In the genomic region with DNA sequence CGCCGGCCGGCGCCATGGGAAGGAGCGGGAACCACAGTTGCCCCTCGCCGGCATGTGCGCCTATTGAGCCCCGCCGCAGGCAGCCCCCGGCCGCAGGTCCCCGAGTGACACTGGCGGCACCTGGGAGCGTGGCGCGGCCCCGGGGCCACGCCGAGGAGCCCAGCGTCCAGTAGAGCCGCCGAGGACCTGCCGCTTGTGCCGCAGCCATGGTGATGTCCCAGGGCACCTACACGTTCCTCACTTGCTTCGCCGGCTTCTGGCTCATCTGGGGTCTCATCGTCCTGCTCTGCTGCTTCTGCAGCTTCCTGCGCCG, we compare ENCODE assay signal across 9 mouse cellular contexts. TPM values are rescaled to one million over a fixed set of nuclear protein-coding genes. Genes with fewer than 3 reads are reported as not detected.
DNase-seq lines count a peak whose midpoint lies in the region; ATAC-seq and TF ChIP-seq lines count a peak whose summit lies in the region.
"Had no signal": no experiment of that assay in that cellular context is flagged by ENCODE, and none has a peak within 500 bp of the region (broad histone marks: within the 10 kb centered on the region; RNA-seq: fewer than 3 reads in every experiment).

No protein-coding gene starts in this region.

- no peak for TF ChIP-seq EP300 in MEL (IDR thresholded peaks at IDR 0.05; ENCODE audit: low read depth in 1 of 2, low read length in 2 of 2)

- ATAC-seq in kidney, embryonic 14.5 days (ENCODE audit: low FRiP score, low TSS enrichment), result peak; percentile 29
- peak; percentile 53 for ATAC-seq in hindbrain, embryonic 11.5 days (ENCODE audit: low FRiP score)
- peak; percentile 38 for ATAC-seq in midbrain, embryonic 12.5 days (ENCODE audit: low FRiP score, low read depth)

- no peak for TF ChIP-seq CTCF in MEL (IDR thresholded peaks at IDR 0.05 in 2 of 3, conservative IDR thresholded peaks at IDR 0.05 in 1 of 3; ENCODE audit: control insufficient read depth in 1 of 3, insufficient read depth in 1 of 3, low read depth in 2 of 3, low read length in 3 of 3, poor library complexity in 1 of 3, severe bottlenecking in 1 of 3)

- DNase-seq in kidney, adult 9 months, result no peak
- DNase-seq in MEL (ENCODE audit: low read depth, low spot score), result no peak
- DNase-seq in hindbrain, embryonic 11.5 days (ENCODE audit: low spot score), result no peak
- no peak for DNase-seq in urinary bladder, postnatal 10 days (ENCODE audit: low spot score)
- no peak for DNase-seq in layer of hippocampus, postnatal 36 days
- no peak for DNase-seq in cerebellum, adult 8-10 months

- H3K4me2 ChIP-seq in kidney, embryonic 14.5 days (replicated peaks; ENCODE audit: low read depth, low read length), result peak overlapping the region; percentile 100
- H3K4me2 ChIP-seq in hindbrain, embryonic 11.5 days (replicated peaks; ENCODE audit: low read depth, low read length), result peak overlapping the region; percentile 99
- peak overlapping the region; percentile 90 for H3K4me2 ChIP-seq in midbrain, embryonic 12.5 days (replicated peaks)

- TF ChIP-seq RAD21 in MEL (IDR thresholded peaks at IDR 0.05; ENCODE audit: low read depth, low read length), result no peak

- no peaks in the 10 kb centered on the region for H3K9me3 ChIP-seq in kidney, embryonic 14.5 days (ENCODE audit: control insufficient read depth, low read length)
- H3K9me3 ChIP-seq in MEL (replicated peaks; ENCODE audit: insufficient read depth, low read length), result no peaks in the 10 kb centered on the region
- H3K9me3 ChIP-seq in hindbrain, embryonic 11.5 days (ENCODE audit: control insufficient read depth, low read length), result no peaks in the 10 kb centered on the region
- no peaks in the 10 kb centered on the region for H3K9me3 ChIP-seq in midbrain, embryonic 12.5 days

- H3K4me1 ChIP-seq in kidney, embryonic 14.5 days (ENCODE audit: control insufficient read depth, insufficient read depth, low read length), result peaks cover 6% of the 10 kb centered on the region; the same call in 1 of the 2 replicates
- H3K4me1 ChIP-seq in MEL (ENCODE audit: control insufficient read depth in 1 of 2, insufficient read depth in 2 of 2, low read length in 2 of 2), result peaks cover 0 to 4% of the 10 kb centered on the region in 2 experiments; a peak in 2 of 4 replicates
- peaks cover 42% of the 10 kb centered on the region for H3K4me1 ChIP-seq in hindbrain, embryonic 11.5 days (replicated peaks; ENCODE audit: control insufficient read depth, insufficient read depth, low read length)
- H3K4me1 ChIP-seq in midbrain, embryonic 12.5 days, result peaks cover 89% of the 10 kb centered on the region

- under 1% methylated on average over 30 of the region's 31 CpGs for WGBS in kidney, embryonic 14.5 days
- 0% methylated on average over 28 of the region's 31 CpGs for WGBS in hindbrain, embryonic 11.5 days
- 0% methylated on average over 31 of the region's 31 CpGs for WGBS in midbrain, embryonic 12.5 days

- H3K79me2 ChIP-seq in MEL (ENCODE audit: control insufficient read depth, insufficient read depth, low read length, poor library complexity), result no peaks in the 10 kb centered on the region; the same call in 1 of the 2 replicates

- H3K4me3 ChIP-seq in kidney, embryonic 14.5 days (ENCODE audit: low read length), result peak overlapping the region; percentile 58
- H3K4me3 ChIP-seq in MEL (ENCODE audit: control insufficient read depth in 1 of 2, insufficient read depth in 1 of 2, low read depth in 2 of 2, low read length in 2 of 2), result peak overlapping the region; percentile 58 to 73
- H3K4me3 ChIP-seq in hindbrain, embryonic 11.5 days (ENCODE audit: low read depth, low read length), result peak overlapping the region; percentile 49
- peak overlapping the region; percentile 57 for H3K4me3 ChIP-seq in midbrain, embryonic 12.5 days

- H3K27me3 ChIP-seq in kidney, embryonic 14.5 days (ENCODE audit: control insufficient read depth, insufficient read depth, low read length), result no peaks in the 10 kb centered on the region
- H3K27me3 ChIP-seq in MEL (ENCODE audit: control insufficient read depth in 1 of 2, insufficient read depth in 2 of 2, low read length in 2 of 2), result no peaks in the 10 kb centered on the region
- peaks cover 4% of the 10 kb centered on the region; the same call in 1 of the 2 replicates for H3K27me3 ChIP-seq in hindbrain, embryonic 11.5 days (ENCODE audit: control insufficient read depth, insufficient read depth, low read length)
- 0 out of 2 replicates have a peak, but pooled peaks cover 2% of the 10 kb centered on the region for H3K27me3 ChIP-seq in midbrain, embryonic 12.5 days

- peaks cover 30% of the 10 kb centered on the region for H3K36me3 ChIP-seq in kidney, embryonic 14.5 days (ENCODE audit: control insufficient read depth, insufficient read depth, low read length)
- no peaks in the 10 kb centered on the region for H3K36me3 ChIP-seq in MEL (ENCODE audit: control insufficient read depth in 1 of 2, insufficient read depth in 2 of 2, low read length in 2 of 2)
- H3K36me3 ChIP-seq in hindbrain, embryonic 11.5 days (ENCODE audit: control insufficient read depth, insufficient read depth, low read length), result peaks cover 10% of the 10 kb centered on the region
- peaks cover 34% of the 10 kb centered on the region for H3K36me3 ChIP-seq in midbrain, embryonic 12.5 days

- peak overlapping the region; percentile 72 for H3K9ac ChIP-seq in kidney, embryonic 14.5 days (ENCODE audit: low read depth, low read length)
- peak overlapping the region; percentile 83 for H3K9ac ChIP-seq in MEL (ENCODE audit: control insufficient read depth, low read depth, low read length, poor library complexity, severe bottlenecking)
- H3K9ac ChIP-seq in hindbrain, embryonic 11.5 days (ENCODE audit: low read depth, low read length), result peak overlapping the region; percentile 83
- H3K9ac ChIP-seq in midbrain, embryonic 12.5 days (replicated peaks), result peak overlapping the region; percentile 86

- H3K27ac ChIP-seq in kidney, embryonic 14.5 days (ENCODE audit: low read depth, low read length), result peak overlapping the region; percentile 51; the same call in 1 of the 2 replicates
- no peak overlapping the region for H3K27ac ChIP-seq in MEL (ENCODE audit: control insufficient read depth, low read depth, low read length)
- peak overlapping the region; percentile 89 for H3K27ac ChIP-seq in hindbrain, embryonic 11.5 days (ENCODE audit: low read depth, low read length)
- peak overlapping the region; percentile 91 for H3K27ac ChIP-seq in midbrain, embryonic 12.5 days (replicated peaks)

- TF ChIP-seq POLR2A in MEL (IDR thresholded peaks at IDR 0.05; ENCODE audit: control insufficient read depth in 1 of 2, insufficient read depth in 1 of 2, low read depth in 1 of 2, low read length in 2 of 2, poor library complexity in 1 of 2), result no peak

TF ChIP-seq in MEL, 35 proteins besides CTCF, POLR2A, EP300 and RAD21 (continues in another document):
- TF ChIP-seq SMC3 (IDR thresholded peaks at IDR 0.05; ENCODE audit: low read depth, low read length), result no peak
- no peak for TF ChIP-seq CHD2 (IDR thresholded peaks at IDR 0.05; ENCODE audit: low read length)
- no peak for TF ChIP-seq RCOR1 (IDR thresholded peaks at IDR 0.05; ENCODE audit: low read depth, low read length)
- TF ChIP-seq ZC3H11A (IDR thresholded peaks at IDR 0.05; ENCODE audit: low read depth, low read length), result no peak
- no peak for TF ChIP-seq MAZ (IDR thresholded peaks at IDR 0.05; ENCODE audit: low read depth, low read length)

RNA-seq across cellular contexts. Expression of a gene that starts 7.7 kb away (rescaled TPM):
- polyA plus RNA-seq in kidney, embryonic 14.5 days (2014; fragmentation: Nextera tagmentation; extraction: Ambion mirVana), result 0.77 and 3.4 TPM in 2 replicates
- 2.4 and 2.7 TPM in 2 replicates for total RNA-seq in MEL (2012; rRNA removed)
- polyA plus RNA-seq in MEL (2012; ENCODE audit: insufficient read depth in 1 of 2, insufficient read length in 2 of 2, low read depth in 1 of 2, low replicate concordance in 2 of 2, missing spikeins in 1 of 2), result 1 to 10 TPM in 1 of 2 experiments, not detected in 1; 8.7 TPM
- polyA plus RNA-seq in hindbrain, embryonic 11.5 days (2014; fragmentation: Nextera tagmentation; extraction: Ambion mirVana), result 2.4 and 2.5 TPM in 2 replicates
- 2.0 and 2.3 TPM in 2 replicates for polyA plus RNA-seq in midbrain, embryonic 12.5 days (2016; fragmentation: Nextera tagmentation; extraction: Ambion mirVana)
- total RNA-seq in layer of hippocampus, postnatal 36 days (2021), result 10 to 100 TPM; 86.1 to 86.6 TPM

RNA-seq across cellular contexts. Expression of a gene that starts 16.1 kb away (rescaled TPM):
- 118 and 164 TPM in 2 replicates for polyA plus RNA-seq in kidney, embryonic 14.5 days (2014; fragmentation: Nextera tagmentation; extraction: Ambion mirVana)
- total RNA-seq in MEL (2012; rRNA removed), result 0.04 and 0.10 TPM in 2 replicates
- under 1 TPM in 1 of 2 experiments, not detected in 1; 0.53 TPM for polyA plus RNA-seq in MEL (2012; ENCODE audit: insufficient read depth in 1 of 2, insufficient read length in 2 of 2, low read depth in 1 of 2, low replicate concordance in 2 of 2, missing spikeins in 1 of 2)
- polyA plus RNA-seq in hindbrain, embryonic 11.5 days (2014; fragmentation: Nextera tagmentation; extraction: Ambion mirVana), result 277 and 314 TPM in 2 replicates
- 558 and 585 TPM in 2 replicates for polyA plus RNA-seq in midbrain, embryonic 12.5 days (2016; fragmentation: Nextera tagmentation; extraction: Ambion mirVana)
- 100 to 1,000 TPM; 388 to 393 TPM for total RNA-seq in layer of hippocampus, postnatal 36 days (2021)

RNA-seq across cellular contexts. Expression of a gene that starts 26.9 kb away (rescaled TPM):
- 38.9 and 59.3 TPM in 2 replicates for polyA plus RNA-seq in kidney, embryonic 14.5 days (2014; fragmentation: Nextera tagmentation; extraction: Ambion mirVana)
- total RNA-seq in MEL (2012; rRNA removed), result 75.9 and 83.2 TPM in 2 replicates
- 10 to 100 TPM in 1 of 2 experiments, not detected in 1; 96.7 TPM for polyA plus RNA-seq in MEL (2012; ENCODE audit: insufficient read depth in 1 of 2, insufficient read length in 2 of 2, low read depth in 1 of 2, low replicate concordance in 2 of 2, missing spikeins in 1 of 2)
- 37.6 and 52.3 TPM in 2 replicates for polyA plus RNA-seq in hindbrain, embryonic 11.5 days (2014; fragmentation: Nextera tagmentation; extraction: Ambion mirVana)
- polyA plus RNA-seq in midbrain, embryonic 12.5 days (2016; fragmentation: Nextera tagmentation; extraction: Ambion mirVana), result 53.1 and 58.5 TPM in 2 replicates
- total RNA-seq in layer of hippocampus, postnatal 36 days (2021), result 10 to 100 TPM; 67.7 to 71.1 TPM

RNA-seq across cellular contexts. Expression of a gene that starts 41.7 kb away (rescaled TPM):
- polyA plus RNA-seq in kidney, embryonic 14.5 days (2014; fragmentation: Nextera tagmentation; extraction: Ambion mirVana), result 136 and 141 TPM in 2 replicates
- total RNA-seq in MEL (2012; rRNA removed), result 12.3 and 15.7 TPM in 2 replicates
- 10 to 100 TPM in 1 of 2 experiments, not detected in 1; 40.6 TPM for polyA plus RNA-seq in MEL (2012; ENCODE audit: insufficient read depth in 1 of 2, insufficient read length in 2 of 2, low read depth in 1 of 2, low replicate concordance in 2 of 2, missing spikeins in 1 of 2)
- polyA plus RNA-seq in hindbrain, embryonic 11.5 days (2014; fragmentation: Nextera tagmentation; extraction: Ambion mirVana), result 135 and 152 TPM in 2 replicates
- polyA plus RNA-seq in midbrain, embryonic 12.5 days (2016; fragmentation: Nextera tagmentation; extraction: Ambion mirVana), result 140 and 156 TPM in 2 replicates
- total RNA-seq in layer of hippocampus, postnatal 36 days (2021), result 10 to 100 TPM; 89.6 to 94.1 TPM

RNA-seq across cellular contexts. Expression of a gene that starts 45.2 kb away (rescaled TPM):
- not detected in 2 replicates for polyA plus RNA-seq in kidney, embryonic 14.5 days (2014; fragmentation: Nextera tagmentation; extraction: Ambion mirVana)
- total RNA-seq in MEL (2012; rRNA removed), result not detected in 2 replicates
- polyA plus RNA-seq in MEL (2012; ENCODE audit: insufficient read depth in 1 of 2, insufficient read length in 2 of 2, low read depth in 1 of 2, low replicate concordance in 2 of 2, missing spikeins in 1 of 2), result not detected
- 0.28 TPM in 1 of 2 replicates, not detected in the other for polyA plus RNA-seq in hindbrain, embryonic 11.5 days (2014; fragmentation: Nextera tagmentation; extraction: Ambion mirVana)
- polyA plus RNA-seq in midbrain, embryonic 12.5 days (2016; fragmentation: Nextera tagmentation; extraction: Ambion mirVana), result not detected in 2 replicates
- total RNA-seq in layer of hippocampus, postnatal 36 days (2021), result under 1 TPM; 0.32 to 0.71 TPM
- total RNA-seq: hematopoietic stem cell, adult 5-6 weeks had no signal

Comparison
In these comparisons a context has a peak if more than half of its experiments do, and no peak if none do; other contexts are left out.
1. RNA of a gene that starts 16.1 kb away (polyA plus RNA-seq): 558 to 585 TPM in midbrain, embryonic 12.5 days, 277 to 314 TPM in hindbrain, embryonic 11.5 days and 118 to 164 TPM in kidney, embryonic 14.5 days; 0.53 TPM in MEL; every median in the first group is over 10 times any median in the second.
2. Peak in every context shown above with its lines, with median percentiles within 50 percentile points of each other: ATAC-seq, H3K4me2 ChIP-seq, H3K4me3 ChIP-seq and H3K9ac ChIP-seq.